Mouse (Mus musculus): ENCODE results near the gene Upk1a.

Gene Upk1a

GRCm38 (mm10) chr7:30602583-30602982, 10.1 kb downstream of the Upk1a start:
- DNase-seq (ENCODE audit: low spot score in 2 of 2), result no peak

GRCm38 (mm10) chr7:30600651-30601050, 12.0 kb downstream of the Upk1a start:
- no peak for DNase-seq (ENCODE audit: low spot score in 2 of 2)

- DNase-seq (ENCODE audit: low spot score in 2 of 2), result peak; percentile 80 to 93
Measured at GRCm38 (mm10) chr7:30599933-30600353, 12.7 kb downstream of the Upk1a start.

- DNase-seq (ENCODE audit: low spot score in 2 of 2), result no peak
Measured at GRCm38 (mm10) chr7:30598786-30599185, 13.9 kb downstream of the Upk1a start, which contains the start of gene Zbtb32. Gene Zbtb32, minus strand, starts transcription at chr7:30598909.

GRCm38 (mm10) chr7:30596811-30597210, 15.8 kb downstream of the Upk1a start:
- no peak for DNase-seq (ENCODE audit: low spot score in 2 of 2)

GRCm38 (mm10) chr7:30596093-30596492, 16.6 kb downstream of the Upk1a start:
- no peak for DNase-seq (ENCODE audit: low spot score in 2 of 2)

- no peak for DNase-seq (ENCODE audit: low spot score in 2 of 2)
Measured at GRCm38 (mm10) chr7:30594510-30595024, 18.1 kb downstream of the Upk1a start.

GRCm38 (mm10) chr7:30593579-30594509, 18.8 kb downstream of the Upk1a start:
- DNase-seq (ENCODE audit: low spot score in 2 of 2), result no peak

- DNase-seq (ENCODE audit: low spot score in 2 of 2), result no peak
Measured at GRCm38 (mm10) chr7:30592772-30593423, 19.7 kb downstream of the Upk1a start.

- DNase-seq (ENCODE audit: low spot score in 2 of 2), result no peak
Measured at GRCm38 (mm10) chr7:30591605-30591951, 21.1 kb downstream of the Upk1a start.

- DNase-seq (ENCODE audit: low spot score in 2 of 2), result no peak
Measured at GRCm38 (mm10) chr7:30590927-30591604, 21.6 kb downstream of the Upk1a start.

- DNase-seq (ENCODE audit: low spot score in 2 of 2), result peak in 1 of 2 experiments; percentile 79
Measured at GRCm38 (mm10) chr7:30589435-30590301, 23.0 kb downstream of the Upk1a start.

- DNase-seq (ENCODE audit: low spot score in 2 of 2), result peak; percentile 96 to 97
Measured at GRCm38 (mm10) chr7:30588676-30589434, 23.8 kb downstream of the Upk1a start, which contains the start of gene Kmt2b. Gene Kmt2b, minus strand, starts transcription at chr7:30588726.

GRCm38 (mm10) chr7:30587842-30588667, 24.6 kb downstream of the Upk1a start:
- DNase-seq (ENCODE audit: low spot score in 2 of 2), result peak in 1 of 2 experiments; percentile 48

GRCm38 (mm10) chr7:30586455-30587020, 26.1 kb downstream of the Upk1a start:
- DNase-seq (ENCODE audit: low spot score in 2 of 2), result no peak

- no peak for DNase-seq (ENCODE audit: low spot score in 2 of 2)
Measured at GRCm38 (mm10) chr7:30585170-30585569, 27.5 kb downstream of the Upk1a start.

GRCm38 (mm10) chr7:30584339-30584738, 28.3 kb downstream of the Upk1a start:
- DNase-seq (ENCODE audit: low spot score in 2 of 2), result no peak

- no peak for DNase-seq (ENCODE audit: low spot score in 2 of 2)
Measured at GRCm38 (mm10) chr7:30581547-30581946, 31.1 kb downstream of the Upk1a start.

GRCm38 (mm10) chr7:30579950-30580349, 32.7 kb downstream of the Upk1a start:
- no peak for DNase-seq (ENCODE audit: low spot score in 2 of 2)
